Mouse (Mus musculus) G1E (cell line): ENCODE data around the gene Pacsin1.

ENCODE experiments used
- CTCF ChIP-seq: IDR thresholded peaks from 2 replicates; pipeline ENCODE4 v1.5.1; 2012; ENCODE audit warnings: low read depth, low read length, inconsistent platforms, mixed read lengths
- GATA1 ChIP-seq: IDR thresholded peaks from 2 replicates; pipeline ENCODE4 v1.6.1; 2012; ENCODE audit warnings: borderline replicate concordance, low read length, inconsistent platforms, mixed read lengths

DNA sequence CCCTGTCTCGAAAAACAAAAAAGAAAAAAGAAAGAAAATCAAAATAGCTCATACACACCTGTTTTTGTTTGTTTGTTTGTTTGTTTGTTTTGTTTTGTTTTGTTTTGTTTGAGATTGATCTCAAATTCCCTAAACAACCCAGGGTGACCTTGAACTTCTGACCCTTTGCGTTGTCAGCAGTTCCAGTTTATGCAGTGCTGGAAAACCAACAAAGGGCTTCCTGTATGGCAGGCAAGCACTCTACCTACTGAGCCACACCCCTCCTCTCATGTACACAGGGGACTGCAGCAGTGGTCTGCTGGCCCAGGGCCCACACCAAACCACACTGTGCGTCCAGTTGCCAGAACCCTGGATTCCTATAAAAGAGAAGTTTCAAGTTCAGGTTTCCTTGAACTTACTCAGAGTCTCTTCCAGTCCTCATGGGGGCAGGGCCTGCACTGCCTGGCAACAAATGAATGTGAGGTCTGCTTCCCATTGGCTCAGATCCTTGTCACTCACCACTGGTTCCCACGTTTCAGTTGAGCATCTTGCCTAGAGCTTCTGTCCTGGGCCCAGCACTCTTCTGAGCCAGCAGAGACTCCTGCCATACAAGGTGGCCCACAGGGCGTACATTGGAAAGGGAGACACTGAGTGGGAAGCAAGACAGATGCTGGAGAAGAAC lies 48.8 kb downstream of the Pacsin1 start:
- TF ChIP-seq CTCF (no peak), GATA1 (no peak)
